Mouse (Mus musculus): Measurements from ENCODE around the gene Mcm2. TPM values are rescaled to one million over a fixed set of nuclear protein-coding genes. Genes with fewer than 3 reads are reported as not detected.

Gene Mcm2
- polyA plus RNA-seq, 1 experiment, result 12.7 TPM

DNA sequence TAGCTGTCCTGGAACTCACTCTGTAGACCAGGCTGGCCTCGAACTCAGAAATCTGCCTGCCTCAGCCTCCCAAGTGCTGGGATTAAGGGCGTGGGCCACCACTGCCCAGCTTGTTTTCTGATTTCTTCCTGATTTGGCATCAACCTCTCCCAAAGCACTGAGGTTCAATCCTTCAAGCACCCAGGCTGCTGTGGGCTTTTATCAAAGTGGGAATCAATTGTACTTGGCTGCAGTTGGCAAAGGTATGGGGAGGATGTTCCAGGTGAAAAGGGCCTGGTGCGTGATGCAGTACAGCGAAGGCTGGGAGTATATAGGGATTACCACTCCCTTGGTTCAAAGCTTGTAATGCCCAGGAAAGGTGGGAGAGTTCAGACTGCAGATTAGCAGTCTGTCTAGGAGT is 506 bp upstream of the Mcm2 start:
- peaks cover 8% of the 10 kb centered on the region for H3K4me1 ChIP-seq (ENCODE audit: control insufficient read depth, insufficient read depth, low read length)
- TF ChIP-seq CTCF (IDR thresholded peaks at IDR 0.05; ENCODE audit: low read depth, low read length) (no peak), POLR2A (IDR thresholded peaks at IDR 0.05; ENCODE audit: borderline replicate concordance, low read depth, low read length) (no peak)
- no peak overlapping the region for H3K27ac ChIP-seq (ENCODE audit: insufficient read depth, low read depth, low read length)
- H3K4me3 ChIP-seq (ENCODE audit: insufficient read depth, low read length), result peak overlapping the region; percentile 50; the same call in 1 of the 2 replicates

- no peak for TF ChIP-seq POLR2A (IDR thresholded peaks at IDR 0.05; ENCODE audit: borderline replicate concordance, low read depth, low read length)
- no peak for TF ChIP-seq CTCF (IDR thresholded peaks at IDR 0.05; ENCODE audit: low read depth, low read length)
- H3K4me1 ChIP-seq (ENCODE audit: control insufficient read depth, insufficient read depth, low read length), result peaks cover 8% of the 10 kb centered on the region
- H3K27ac ChIP-seq (ENCODE audit: insufficient read depth, low read depth, low read length), result no peak overlapping the region
- peak overlapping the region; percentile 17; the same call in 1 of the 2 replicates for H3K4me3 ChIP-seq (ENCODE audit: insufficient read depth, low read length)
Measured at GRCm38 (mm10) chr6:88897246-88897645, 1.3 kb downstream of the Mcm2 start.

DNA sequence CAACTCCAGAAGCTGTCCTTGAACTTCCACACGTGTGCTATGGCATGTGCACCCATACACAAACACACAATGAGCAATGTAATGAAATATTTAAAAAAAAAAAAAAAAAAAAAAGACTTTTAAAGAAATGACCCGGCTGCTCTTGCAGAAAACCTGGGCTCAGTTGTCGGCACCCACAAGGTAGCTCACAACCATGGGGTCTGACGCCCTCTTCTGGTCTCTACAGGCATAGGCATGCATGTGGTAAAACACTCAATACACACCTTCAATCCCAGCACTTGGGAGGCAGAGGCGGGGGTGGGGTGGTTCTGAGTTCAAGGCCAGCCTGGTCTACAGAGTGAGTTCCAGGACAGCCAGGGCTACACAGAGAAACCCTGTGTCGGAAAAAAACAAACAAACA is 2.6 kb downstream of the Mcm2 start:
- peaks cover 5% of the 10 kb centered on the region for H3K4me1 ChIP-seq (ENCODE audit: control insufficient read depth, insufficient read depth, low read length)
- no peak for TF ChIP-seq CTCF (IDR thresholded peaks at IDR 0.05; ENCODE audit: low read depth, low read length)
- TF ChIP-seq POLR2A (IDR thresholded peaks at IDR 0.05; ENCODE audit: borderline replicate concordance, low read depth, low read length), result no peak
- no peak overlapping the region for H3K4me3 ChIP-seq (ENCODE audit: insufficient read depth, low read length)
- no peak overlapping the region for H3K27ac ChIP-seq (ENCODE audit: insufficient read depth, low read depth, low read length)

DNA sequence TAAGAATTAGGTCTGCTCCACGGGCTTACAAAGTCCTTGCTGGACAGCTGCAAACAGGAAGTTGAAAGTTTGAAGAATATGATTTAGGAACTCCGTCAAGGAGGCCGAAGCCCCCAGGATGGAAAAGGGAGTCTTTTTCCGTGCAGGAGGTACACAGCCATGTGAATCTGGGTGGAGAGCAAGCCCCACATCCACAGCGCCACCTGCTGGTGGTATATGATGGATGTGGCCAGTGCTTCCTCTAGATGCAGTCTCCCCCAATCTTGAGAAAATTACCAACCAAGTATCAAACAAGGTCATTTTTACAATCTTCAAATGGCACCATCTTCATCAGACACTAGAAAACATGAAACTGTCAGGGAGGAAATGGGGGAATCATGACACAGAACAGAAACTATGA is 5.0 kb downstream of the Mcm2 start:
- Histone ChIP-seq H3K27ac (ENCODE audit: insufficient read depth, low read depth, low read length) (no peak overlapping the region), H3K4me1 (ENCODE audit: control insufficient read depth, insufficient read depth, low read length) (no peaks in the 10 kb centered on the region), H3K4me3 (ENCODE audit: insufficient read depth, low read length) (no peak overlapping the region)
- TF ChIP-seq CTCF (IDR thresholded peaks at IDR 0.05; ENCODE audit: low read depth, low read length) (peak; percentile 82), POLR2A (IDR thresholded peaks at IDR 0.05; ENCODE audit: borderline replicate concordance, low read depth, low read length) (no peak)

- Histone ChIP-seq H3K27ac (ENCODE audit: insufficient read depth, low read depth, low read length) (no peak overlapping the region), H3K4me3 (ENCODE audit: insufficient read depth, low read length) (no peak overlapping the region), H3K4me1 (ENCODE audit: control insufficient read depth, insufficient read depth, low read length) (no peaks in the 10 kb centered on the region)
- TF ChIP-seq POLR2A (IDR thresholded peaks at IDR 0.05; ENCODE audit: borderline replicate concordance, low read depth, low read length), result no peak
- TF ChIP-seq CTCF (IDR thresholded peaks at IDR 0.05; ENCODE audit: low read depth, low read length), result no peak
Measured at GRCm38 (mm10) chr6:88890832-88891231, 7.7 kb downstream of the Mcm2 start.

DNA sequence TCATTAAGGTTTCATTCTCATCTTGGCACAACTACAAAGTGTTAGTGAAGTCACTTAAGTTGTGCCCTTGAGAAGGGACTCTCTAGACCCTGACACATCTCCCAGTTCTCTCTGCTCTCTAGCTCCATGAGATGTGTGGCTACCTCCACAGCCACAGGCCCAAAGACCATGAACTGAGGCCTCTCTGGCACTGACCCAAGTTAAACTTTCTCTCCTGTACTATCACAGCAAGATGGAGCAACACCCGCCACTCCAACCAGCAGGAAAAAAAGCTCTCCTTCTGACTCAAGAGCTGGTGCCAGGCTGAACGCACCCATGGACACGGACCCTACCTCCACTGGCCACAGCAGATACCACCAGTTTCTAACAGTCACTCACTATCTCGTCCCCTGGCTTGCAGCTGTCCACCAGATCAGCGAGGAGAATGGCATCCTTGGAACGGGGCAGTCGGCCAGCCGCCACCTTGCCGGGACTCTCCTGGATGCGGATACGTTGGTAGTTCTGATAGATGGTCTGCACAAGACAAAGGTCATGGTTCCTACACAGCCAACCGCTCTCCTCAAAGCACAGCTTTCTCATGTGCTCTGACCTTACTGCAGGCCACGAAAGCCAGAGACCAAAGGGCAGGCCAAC is 9.1 kb downstream of the Mcm2 start:
- Histone ChIP-seq H3K27ac (ENCODE audit: insufficient read depth, low read depth, low read length) (no peak overlapping the region), H3K4me1 (ENCODE audit: control insufficient read depth, insufficient read depth, low read length) (no peaks in the 10 kb centered on the region), H3K4me3 (ENCODE audit: insufficient read depth, low read length) (no peak overlapping the region)
- TF ChIP-seq POLR2A (IDR thresholded peaks at IDR 0.05; ENCODE audit: borderline replicate concordance, low read depth, low read length) (no peak), CTCF (IDR thresholded peaks at IDR 0.05; ENCODE audit: low read depth, low read length) (no peak)

GRCm38 (mm10) chr6:88886417-88886967 is 12.1 kb downstream of the Mcm2 start:
- Histone ChIP-seq H3K4me3 (ENCODE audit: insufficient read depth, low read length) (no peak overlapping the region), H3K4me1 (ENCODE audit: control insufficient read depth, insufficient read depth, low read length) (no peaks in the 10 kb centered on the region), H3K27ac (ENCODE audit: insufficient read depth, low read depth, low read length) (no peak overlapping the region)
- no peak for TF ChIP-seq CTCF (IDR thresholded peaks at IDR 0.05; ENCODE audit: low read depth, low read length)
- no peak for TF ChIP-seq POLR2A (IDR thresholded peaks at IDR 0.05; ENCODE audit: borderline replicate concordance, low read depth, low read length)

- no peak overlapping the region for H3K27ac ChIP-seq (ENCODE audit: insufficient read depth, low read depth, low read length)
- H3K4me3 ChIP-seq (ENCODE audit: insufficient read depth, low read length), result no peak overlapping the region
- TF ChIP-seq CTCF (IDR thresholded peaks at IDR 0.05; ENCODE audit: low read depth, low read length), result no peak
- TF ChIP-seq POLR2A (IDR thresholded peaks at IDR 0.05; ENCODE audit: borderline replicate concordance, low read depth, low read length), result no peak
- H3K4me1 ChIP-seq (ENCODE audit: control insufficient read depth, insufficient read depth, low read length), result no peaks in the 10 kb centered on the region
Measured at GRCm38 (mm10) chr6:88885644-88886416, 12.8 kb downstream of the Mcm2 start.

GRCm38 (mm10) chr6:88884690-88885089 is 13.9 kb downstream of the Mcm2 start:
- Histone ChIP-seq H3K27ac (ENCODE audit: insufficient read depth, low read depth, low read length) (no peak overlapping the region), H3K4me3 (ENCODE audit: insufficient read depth, low read length) (no peak overlapping the region), H3K4me1 (ENCODE audit: control insufficient read depth, insufficient read depth, low read length) (no peaks in the 10 kb centered on the region)
- TF ChIP-seq POLR2A (IDR thresholded peaks at IDR 0.05; ENCODE audit: borderline replicate concordance, low read depth, low read length) (no peak), CTCF (IDR thresholded peaks at IDR 0.05; ENCODE audit: low read depth, low read length) (no peak)

DNA sequence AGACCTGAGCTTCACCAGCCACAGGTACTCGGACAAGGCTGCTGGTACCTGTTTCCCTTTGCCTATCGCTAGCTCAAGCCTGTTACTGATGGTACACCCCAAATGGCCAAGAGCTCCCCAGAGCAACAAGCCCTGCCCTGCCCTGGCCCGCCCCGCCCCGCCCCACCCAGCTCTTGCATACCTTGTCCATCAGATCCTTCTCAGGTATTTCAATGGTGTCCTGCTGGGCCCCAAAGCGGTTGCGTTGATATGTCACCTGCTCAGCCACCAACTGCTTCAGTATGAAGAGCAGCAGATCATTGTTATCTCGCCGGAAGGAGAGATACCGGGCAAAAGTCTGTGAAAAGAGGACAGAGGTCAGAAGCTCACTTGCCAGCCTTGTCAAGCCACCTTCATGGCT is 14.4 kb downstream of the Mcm2 start:
- no peak for TF ChIP-seq POLR2A (IDR thresholded peaks at IDR 0.05; ENCODE audit: borderline replicate concordance, low read depth, low read length)
- TF ChIP-seq CTCF (IDR thresholded peaks at IDR 0.05; ENCODE audit: low read depth, low read length), result no peak
- Histone ChIP-seq H3K4me3 (ENCODE audit: insufficient read depth, low read length) (no peak overlapping the region), H3K27ac (ENCODE audit: insufficient read depth, low read depth, low read length) (no peak overlapping the region), H3K4me1 (ENCODE audit: control insufficient read depth, insufficient read depth, low read length) (no peaks in the 10 kb centered on the region)

All from bone marrow macrophage, adult 2 months (primary cell).